ENCODE assay signal across 8 mouse cellular contexts in the genomic region with DNA sequence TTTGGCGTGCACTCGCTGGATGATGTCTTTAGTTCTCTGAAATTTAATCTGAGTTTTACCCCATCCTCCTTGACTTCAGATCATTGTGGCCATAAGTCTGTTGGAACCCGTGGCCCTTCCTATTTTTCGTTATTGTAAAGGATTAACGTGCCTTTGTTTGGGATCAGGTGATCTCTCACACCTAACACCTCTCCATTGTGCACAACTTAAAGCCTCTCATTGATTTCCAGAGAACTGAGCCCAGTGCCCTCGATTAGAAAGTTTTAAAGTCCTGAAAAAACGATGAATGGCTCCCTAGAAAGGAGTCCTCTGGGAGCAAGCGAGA. TPM values are rescaled to one million over a fixed set of nuclear protein-coding genes. Genes with fewer than 3 reads are reported as not detected.
A peak's percentile ranks its signal among the peaks of the same experiment; 100 is the strongest.
DNase-seq lines count a peak whose midpoint lies in the region; ATAC-seq and TF ChIP-seq lines count a peak whose summit lies in the region.

No protein-coding gene starts in this region.

- H3K9me3 ChIP-seq in heart, embryonic 13.5 days, result no peaks in the 10 kb centered on the region
- no peaks in the 10 kb centered on the region for H3K9me3 ChIP-seq in ES-Bruce4 (replicated peaks; ENCODE audit: control insufficient read depth, insufficient read depth, low read length, poor library complexity, severe bottlenecking)
- H3K9me3 ChIP-seq in forebrain, embryonic 16.5 days (ENCODE audit: control insufficient read depth, low read length), result no peaks in the 10 kb centered on the region

- DNase-seq in heart, postnatal 36 days, result no peak
- DNase-seq in right cerebral cortex, adult 2 months (ENCODE audit: low spot score in 2 of 2), result no peak
- DNase-seq in gastrocnemius, postnatal 14 days, result no peak
- no peak for DNase-seq in frontal cortex, postnatal 10 days (ENCODE audit: low spot score in 2 of 2)

- H3K36me3 ChIP-seq in heart, embryonic 13.5 days, result 0 out of 2 replicates have a peak, but pooled peaks cover 10% of the 10 kb centered on the region
- peaks cover 7% of the 10 kb centered on the region for H3K36me3 ChIP-seq in ES-Bruce4 (ENCODE audit: control insufficient read depth, insufficient read depth, low read length, poor library complexity, severe bottlenecking)
- no peaks in the 10 kb centered on the region for H3K36me3 ChIP-seq in forebrain, embryonic 16.5 days (ENCODE audit: control insufficient read depth, insufficient read depth)
- no peaks in the 10 kb centered on the region for H3K36me3 ChIP-seq in macrophage (ENCODE audit: inconsistent target)

- TF ChIP-seq POLR2A in ES-Bruce4 (IDR thresholded peaks at IDR 0.05; ENCODE audit: insufficient read depth, low read length), result no peak

- peak overlapping the region; percentile 79 for H3K4me3 ChIP-seq in heart, embryonic 13.5 days
- peak overlapping the region; percentile 51 for H3K4me3 ChIP-seq in ES-Bruce4 (ENCODE audit: low read depth, low read length)
- H3K4me3 ChIP-seq in forebrain, embryonic 16.5 days (replicated peaks; ENCODE audit: low read length), result peak overlapping the region; percentile 99
- peak overlapping the region; percentile 21; the same call in 1 of the 2 replicates for H3K4me3 ChIP-seq in macrophage (ENCODE audit: inconsistent target)

- peak overlapping the region; percentile 87 for H3K27ac ChIP-seq in heart, embryonic 13.5 days (replicated peaks)
- H3K27ac ChIP-seq in ES-Bruce4 (ENCODE audit: insufficient read depth, low read length) (peak overlapping the region; percentile 100), macrophage (peak overlapping the region; percentile 93)
- H3K27ac ChIP-seq in forebrain, embryonic 16.5 days (ENCODE audit: low read length), result peak overlapping the region; percentile 91; the same call in 1 of the 2 replicates

- 16% methylated on average over 8 of the region's 8 CpGs for WGBS in heart, embryonic 13.5 days
- WGBS in forebrain, embryonic 16.5 days, result 9% methylated on average over 8 of the region's 8 CpGs
- 15% methylated on average over 8 of the region's 8 CpGs for WGBS in macrophage (ENCODE audit: missing documents)

- no peak for TF ChIP-seq CTCF in ES-Bruce4 (IDR thresholded peaks at IDR 0.05; ENCODE audit: low read depth, low read length)

- intact Hi-C loops in heart, postnatal 36 days (cut with DNase I), result loop anchor here (1.0 kb wide), 1 partner anchor 24 kb away; the partner anchor contains the start of gene Srsf3
- intact Hi-C loops in gastrocnemius, postnatal 14 days (cut with DNase I; ENCODE audit: low total_unique reads), result no loop called here

- H3K4me2 ChIP-seq in heart, embryonic 13.5 days, result peak overlapping the region; percentile 89
- peak overlapping the region; percentile 84 for H3K4me2 ChIP-seq in forebrain, embryonic 16.5 days (ENCODE audit: low read length)

- H3K9ac ChIP-seq in heart, embryonic 13.5 days, result peak overlapping the region; percentile 96
- H3K9ac ChIP-seq in ES-Bruce4 (ENCODE audit: low read depth, poor library complexity, severe bottlenecking), result peak overlapping the region; percentile 6
- H3K9ac ChIP-seq in forebrain, embryonic 16.5 days (replicated peaks; ENCODE audit: low read depth, low read length), result peak overlapping the region; percentile 97

- no peaks in the 10 kb centered on the region for H3K27me3 ChIP-seq in heart, embryonic 13.5 days (replicated peaks)
- no peaks in the 10 kb centered on the region for H3K27me3 ChIP-seq in ES-Bruce4 (ENCODE audit: control insufficient read depth, insufficient read depth, low read length, poor library complexity, severe bottlenecking)
- no peaks in the 10 kb centered on the region for H3K27me3 ChIP-seq in forebrain, embryonic 16.5 days (replicated peaks; ENCODE audit: control insufficient read depth, insufficient read depth, low read length)

- H3K4me1 ChIP-seq in heart, embryonic 13.5 days, result peaks cover 28% of the 10 kb centered on the region
- peaks cover 2% of the 10 kb centered on the region for H3K4me1 ChIP-seq in ES-Bruce4 (ENCODE audit: control insufficient read depth, insufficient read depth, low read length)
- peaks cover 24% of the 10 kb centered on the region for H3K4me1 ChIP-seq in forebrain, embryonic 16.5 days (replicated peaks; ENCODE audit: control insufficient read depth, insufficient read depth, low read length)

- ATAC-seq in heart, embryonic 13.5 days (ENCODE audit: extremely low read depth, insufficient number of reproducible peaks, low FRiP score, low TSS enrichment), result no peak
- ATAC-seq in forebrain, embryonic 16.5 days, result no peak

- H3K79me2 ChIP-seq in macrophage (ENCODE audit: inconsistent target), result peaks cover 42% of the 10 kb centered on the region

- no peak for TF ChIP-seq EP300 in ES-Bruce4 (IDR thresholded peaks at IDR 0.05; ENCODE audit: insufficient read depth, low read depth, low read length)

RNA-seq across cellular contexts. Expression of gene Stk38, which starts 0.5 kb away (rescaled TPM):
- polyA plus RNA-seq in heart, embryonic 13.5 days (2015; fragmentation: Nextera tagmentation; extraction: Ambion mirVana), result 68.7 and 71.0 TPM in 2 replicates
- total RNA-seq in heart, postnatal 36 days (2021), result 10 to 100 TPM; 30.2 to 36.2 TPM
- polyA plus RNA-seq in ES-Bruce4 (2011; ENCODE audit: insufficient read depth, insufficient read length, low read depth, missing spikeins), result 171 TPM in 2 replicates
- polyA plus RNA-seq in forebrain, embryonic 16.5 days (2015; fragmentation: Nextera tagmentation; extraction: Ambion mirVana), result 129 and 136 TPM in 2 replicates
- 100 to 1,000 TPM; 193 to 792 (median 580) TPM for total RNA-seq in macrophage (2018; cell fraction: chromatin; rRNA removed)
- total RNA-seq in macrophage (2018; cell fraction: cytosol; rRNA removed), result 10 to 100 TPM; 41.5 to 90.6 (median 71.6) TPM
- 100 to 1,000 TPM; 124 to 452 (median 250) TPM for total RNA-seq in macrophage (2018; cell fraction: nucleus; rRNA removed)
- polyA plus RNA-seq in macrophage (2018), result 50.4 to 96.1 TPM (median 84.7 TPM) in 3 replicates
- total RNA-seq in gastrocnemius, postnatal 14 days (2021), result 10 to 100 TPM; 25.3 to 29.0 TPM

RNA-seq across cellular contexts. Expression of gene Srsf3, which starts 24.1 kb away (rescaled TPM):
- polyA plus RNA-seq in heart, embryonic 13.5 days (2015; fragmentation: Nextera tagmentation; extraction: Ambion mirVana), result 321 and 347 TPM in 2 replicates
- 10 to 100 TPM; 54.9 to 60.9 TPM for total RNA-seq in heart, postnatal 36 days (2021)
- polyA plus RNA-seq in ES-Bruce4 (2011; ENCODE audit: insufficient read depth, insufficient read length, low read depth, missing spikeins), result 541 and 557 TPM in 2 replicates
- polyA plus RNA-seq in forebrain, embryonic 16.5 days (2015; fragmentation: Nextera tagmentation; extraction: Ambion mirVana), result 571 and 653 TPM in 2 replicates
- 100 to 1,000 TPM; 298 to 475 (median 399) TPM for total RNA-seq in macrophage (2018; cell fraction: chromatin; rRNA removed)
- 10 to 100 TPM; 63.8 to 95.5 (median 73.3) TPM for total RNA-seq in macrophage (2018; cell fraction: cytosol; rRNA removed)
- 100 to 1,000 TPM; 193 to 423 (median 284) TPM for total RNA-seq in macrophage (2018; cell fraction: nucleus; rRNA removed)
- 60.3 to 155 TPM (median 85.0 TPM) in 3 replicates for polyA plus RNA-seq in macrophage (2018)
- 10 to 100 TPM; 50.7 to 52.3 TPM for total RNA-seq in gastrocnemius, postnatal 14 days (2021)

RNA-seq across cellular contexts. Expression of gene Kctd20, which starts 56.5 kb away (rescaled TPM):
- polyA plus RNA-seq in heart, embryonic 13.5 days (2015; fragmentation: Nextera tagmentation; extraction: Ambion mirVana), result 58.1 and 59.9 TPM in 2 replicates
- total RNA-seq in heart, postnatal 36 days (2021), result 10 to 100 TPM; 53.3 to 55.5 TPM
- polyA plus RNA-seq in ES-Bruce4 (2011; ENCODE audit: insufficient read depth, insufficient read length, low read depth, missing spikeins) (75.3 and 77.9 TPM in 2 replicates), macrophage (2018) (29.1 to 47.2 TPM (median 39.6 TPM) in 3 replicates)
- 123 and 135 TPM in 2 replicates for polyA plus RNA-seq in forebrain, embryonic 16.5 days (2015; fragmentation: Nextera tagmentation; extraction: Ambion mirVana)
- total RNA-seq in macrophage (2018; cell fraction: chromatin; rRNA removed), result 100 to 1,000 TPM in 1 of 26 experiments, 10 to 100 TPM in 25; 55.7 to 110 (median 73.2) TPM
- 10 to 100 TPM; 28.0 to 43.5 (median 35.0) TPM for total RNA-seq in macrophage (2018; cell fraction: cytosol; rRNA removed)
- total RNA-seq in macrophage (2018; cell fraction: nucleus; rRNA removed), result 10 to 100 TPM; 41.8 to 88.6 (median 58.4) TPM
- total RNA-seq in gastrocnemius, postnatal 14 days (2021), result 10 to 100 TPM; 36.8 to 39.4 TPM

Comparison
In these comparisons a context has a peak if more than half of its experiments do, and no peak if none do; other contexts are left out.
1. H3K4me3 ChIP-seq: peak in every context shown above with its lines; median percentile 99 in forebrain, embryonic 16.5 days; 79 in heart, embryonic 13.5 days; 51 in ES-Bruce4; 21 in macrophage.
2. H3K9ac ChIP-seq: peak in every context shown above with its lines; median percentile 97 in forebrain, embryonic 16.5 days; 96 in heart, embryonic 13.5 days; 6 in ES-Bruce4.